Mouse (Mus musculus): ENCODE measurements around the gene B4galt4. TPM values are rescaled to one million over a fixed set of nuclear protein-coding genes. Genes with fewer than 3 reads are reported as not detected.

B4galt4 gene
- polyA plus RNA-seq (2015; fragmentation: Nextera tagmentation; extraction: Ambion mirVana) = 20.8 TPM in 2 replicates

DNA sequence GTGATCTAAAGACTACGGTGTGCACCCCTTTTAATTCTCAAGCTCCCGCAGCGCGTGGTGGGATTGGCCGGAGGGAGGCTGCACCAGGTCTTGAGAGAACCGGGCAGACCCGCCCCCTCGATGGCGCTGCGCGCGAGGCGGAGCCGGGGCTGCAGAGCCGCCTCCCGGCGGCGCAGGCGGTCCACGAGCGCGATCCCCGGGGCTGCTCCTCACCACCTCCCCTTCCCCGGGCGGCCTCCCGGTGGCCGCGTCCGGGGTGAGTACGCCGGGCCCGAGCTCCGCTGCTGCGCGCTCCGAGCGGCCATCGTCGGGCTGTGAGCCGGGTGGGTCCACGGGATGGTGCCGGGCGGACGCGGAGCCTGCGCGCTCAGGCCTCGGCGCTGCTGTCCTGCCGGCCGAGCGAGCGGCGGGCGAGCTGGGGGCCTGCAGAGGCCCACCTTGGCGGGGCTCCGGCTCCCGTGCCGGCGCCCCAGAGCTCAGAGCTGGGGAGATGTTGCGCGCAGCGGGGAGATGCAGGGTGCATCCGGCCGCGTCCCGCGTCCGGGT lies at the start of gene B4galt4:
Gene B4galt4 (plus strand): TSS at position 152 of the 546 bp plus-strand sequence.
- under 1% methylated on average over 67 of the region's 69 CpGs for WGBS
- no peaks in the 10 kb centered on the region for H3K9me3 ChIP-seq (replicated peaks; ENCODE audit: control insufficient read depth, low read length)
- peak; percentile 95 for ATAC-seq (ENCODE audit: insufficient read depth, low FRiP score)
- 0 out of 2 replicates have a peak, but pooled peaks cover 2% of the 10 kb centered on the region for H3K4me1 ChIP-seq (ENCODE audit: control insufficient read depth, insufficient read depth, low read length)
- peak within 1 kb of the TSS; percentile 94 for H3K9ac ChIP-seq (ENCODE audit: low read length)
- H3K27me3 ChIP-seq (ENCODE audit: control insufficient read depth, insufficient read depth, low read length) = no peaks in the 10 kb centered on the region
- H3K36me3 ChIP-seq (ENCODE audit: control insufficient read depth, insufficient read depth, low read length) = no peaks in the 10 kb centered on the region
- H3K4me3 ChIP-seq (replicated peaks; ENCODE audit: low read length) = peak within 1 kb of the TSS; percentile 80
- H3K4me2 ChIP-seq (ENCODE audit: low read depth, low read length) = peak within 1 kb of the TSS; percentile 90
- peak within 1 kb of the TSS; percentile 76 for H3K27ac ChIP-seq (ENCODE audit: low read length)

DNA sequence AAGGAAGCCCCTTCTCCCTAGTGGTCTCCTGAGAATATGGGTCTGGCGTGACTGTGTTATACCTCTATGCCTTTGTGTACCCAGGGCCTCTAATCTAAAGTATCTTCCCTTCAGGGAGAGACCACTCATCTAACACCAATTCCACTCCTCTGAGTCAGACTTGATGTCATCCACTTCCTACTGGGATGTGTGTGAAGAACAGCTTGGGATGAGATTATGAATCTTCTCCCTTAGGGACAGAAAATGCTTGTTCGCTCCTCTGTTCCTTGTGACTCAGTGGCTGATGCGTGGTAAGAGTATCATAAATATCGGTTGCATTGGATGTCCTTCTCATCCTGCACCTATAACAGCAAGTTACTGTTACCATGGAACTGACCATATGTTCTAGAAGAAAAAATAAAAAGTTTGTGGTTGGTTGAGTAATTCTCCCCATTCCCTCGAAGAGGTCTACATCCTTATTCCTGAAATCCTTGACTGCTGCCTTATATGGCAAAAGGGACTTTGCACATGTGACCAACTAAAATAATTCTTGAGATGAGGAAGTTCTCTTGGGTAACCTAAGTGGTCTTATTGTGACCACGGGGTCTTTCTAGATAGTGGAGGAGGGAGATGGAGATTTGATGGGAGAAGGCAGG lies 47.0 kb upstream of the B4galt4 start:
- H3K27ac ChIP-seq (ENCODE audit: low read length) = no peak overlapping the region
- WGBS = 90% methylated on average over 6 of the region's 6 CpGs
- no peaks in the 10 kb centered on the region for H3K27me3 ChIP-seq (ENCODE audit: control insufficient read depth, insufficient read depth, low read length)
- H3K9me3 ChIP-seq (replicated peaks; ENCODE audit: control insufficient read depth, low read length) = no peaks in the 10 kb centered on the region
- H3K9ac ChIP-seq (ENCODE audit: low read length) = no peak overlapping the region
- no peaks in the 10 kb centered on the region for H3K36me3 ChIP-seq (ENCODE audit: control insufficient read depth, insufficient read depth, low read length)
- 0 out of 2 replicates have a peak, but pooled peaks cover 6% of the 10 kb centered on the region for H3K4me1 ChIP-seq (ENCODE audit: control insufficient read depth, insufficient read depth, low read length)
- no peak overlapping the region for H3K4me3 ChIP-seq (replicated peaks; ENCODE audit: low read length)
- ATAC-seq (ENCODE audit: insufficient read depth, low FRiP score) = no peak
- H3K4me2 ChIP-seq (ENCODE audit: low read depth, low read length) = no peak overlapping the region

GRCm38 (mm10) chr16:38695557-38695956 lies 46.5 kb upstream of the B4galt4 start:
- 85% methylated on average over 5 of the region's 5 CpGs for WGBS
- Histone ChIP-seq H3K4me1 (ENCODE audit: control insufficient read depth, insufficient read depth, low read length) (0 out of 2 replicates have a peak, but pooled peaks cover 2% of the 10 kb centered on the region), H3K9me3 (replicated peaks; ENCODE audit: control insufficient read depth, low read length) (no peaks in the 10 kb centered on the region), H3K27me3 (ENCODE audit: control insufficient read depth, insufficient read depth, low read length) (no peaks in the 10 kb centered on the region), H3K36me3 (ENCODE audit: control insufficient read depth, insufficient read depth, low read length) (no peaks in the 10 kb centered on the region), H3K27ac (ENCODE audit: low read length) (no peak overlapping the region), H3K9ac (ENCODE audit: low read length) (no peak overlapping the region), H3K4me3 (replicated peaks; ENCODE audit: low read length) (no peak overlapping the region), H3K4me2 (ENCODE audit: low read depth, low read length) (no peak overlapping the region)
- ATAC-seq (ENCODE audit: insufficient read depth, low FRiP score) = no peak

DNA sequence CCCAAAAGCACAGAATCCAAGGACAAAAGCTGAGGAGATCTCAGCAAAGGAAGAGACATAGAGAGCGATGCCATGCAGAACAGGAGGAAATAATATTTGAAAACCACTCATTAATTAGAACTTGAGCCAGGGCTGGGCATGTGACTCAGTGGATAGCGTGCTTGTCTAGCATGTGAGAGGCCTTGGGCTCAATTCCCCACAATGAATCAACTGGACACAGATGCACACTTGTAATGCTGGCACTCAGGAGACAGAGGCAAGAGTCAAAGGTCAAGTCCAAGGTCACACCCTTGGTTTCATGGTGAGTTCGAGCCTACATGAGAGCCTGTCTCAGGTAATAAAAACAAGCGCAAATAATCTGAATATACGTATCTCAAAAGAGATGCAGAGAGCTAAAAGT lies 44.5 kb upstream of the B4galt4 start:
- Histone ChIP-seq H3K4me1 (ENCODE audit: control insufficient read depth, insufficient read depth, low read length) (peaks cover 6% of the 10 kb centered on the region; the same call in 1 of the 2 replicates), H3K9ac (ENCODE audit: low read length) (no peak overlapping the region), H3K4me2 (ENCODE audit: low read depth, low read length) (no peak overlapping the region), H3K36me3 (ENCODE audit: control insufficient read depth, insufficient read depth, low read length) (no peaks in the 10 kb centered on the region), H3K27ac (ENCODE audit: low read length) (no peak overlapping the region), H3K9me3 (replicated peaks; ENCODE audit: control insufficient read depth, low read length) (no peaks in the 10 kb centered on the region), H3K27me3 (ENCODE audit: control insufficient read depth, insufficient read depth, low read length) (no peaks in the 10 kb centered on the region), H3K4me3 (replicated peaks; ENCODE audit: low read length) (no peak overlapping the region)
- ATAC-seq (ENCODE audit: insufficient read depth, low FRiP score) = no peak
- WGBS = 85% methylated on average over 5 of the region's 5 CpGs

DNA sequence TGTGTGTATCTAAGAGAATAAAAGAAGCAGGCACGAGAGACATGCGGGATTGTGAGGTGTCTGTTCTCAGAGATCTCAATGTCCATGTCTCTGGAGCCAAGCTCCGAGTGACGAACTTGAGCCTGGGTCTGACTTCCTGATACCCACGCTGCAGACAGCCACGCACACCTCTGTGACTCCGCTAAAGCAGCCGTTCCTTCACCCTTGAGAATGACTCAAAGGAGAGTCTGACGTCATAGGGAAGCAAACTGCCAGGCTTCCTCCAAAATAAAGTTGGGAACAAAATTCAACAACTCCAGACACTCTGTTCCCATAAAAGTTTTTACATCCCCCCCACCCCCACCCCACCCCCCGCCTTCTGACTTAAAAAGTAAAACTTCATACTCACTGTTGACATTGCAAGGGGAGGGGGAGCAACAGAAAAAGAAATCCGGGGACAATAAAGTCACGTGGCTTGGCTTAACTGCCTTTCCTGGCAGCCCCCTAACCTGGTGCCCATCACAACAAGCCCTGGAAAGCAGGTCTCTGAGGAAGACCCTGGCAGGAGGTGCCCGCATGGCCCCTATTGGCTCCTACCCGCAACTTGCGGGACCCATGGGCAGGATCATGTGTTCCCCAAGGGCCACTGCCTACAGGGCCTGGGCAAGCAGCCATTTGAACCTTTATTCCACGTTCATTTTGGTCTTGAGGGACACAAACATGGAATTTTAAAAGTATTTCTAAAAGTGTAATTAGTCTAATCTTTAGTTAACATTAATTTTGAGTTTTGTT lies 41.5 kb upstream of the B4galt4 start:
- WGBS = 65% methylated on average over 16 of the region's 16 CpGs
- Histone ChIP-seq H3K9me3 (replicated peaks; ENCODE audit: control insufficient read depth, low read length) (no peaks in the 10 kb centered on the region), H3K27me3 (ENCODE audit: control insufficient read depth, insufficient read depth, low read length) (no peaks in the 10 kb centered on the region)

GRCm38 (mm10) chr16:38701492-38702185 lies 40.4 kb upstream of the B4galt4 start:
- 30% methylated on average over 9 of the region's 9 CpGs for WGBS
- ATAC-seq (ENCODE audit: insufficient read depth, low FRiP score) = peak; percentile 39; the same call in 1 of the 2 replicates

More for the DNA sequence above, 41.5 kb upstream of the B4galt4 start:
- no peak overlapping the region for H3K9ac ChIP-seq (ENCODE audit: low read length)
- H3K4me1 ChIP-seq (ENCODE audit: control insufficient read depth, insufficient read depth, low read length) = peaks cover 9% of the 10 kb centered on the region
- no peak overlapping the region for H3K4me2 ChIP-seq (ENCODE audit: low read depth, low read length)
- H3K4me3 ChIP-seq (replicated peaks; ENCODE audit: low read length) = no peak overlapping the region
- H3K36me3 ChIP-seq (ENCODE audit: control insufficient read depth, insufficient read depth, low read length) = no peaks in the 10 kb centered on the region
- no peak for ATAC-seq (ENCODE audit: insufficient read depth, low FRiP score)
- H3K27ac ChIP-seq (ENCODE audit: low read length) = no peak overlapping the region

DNA sequence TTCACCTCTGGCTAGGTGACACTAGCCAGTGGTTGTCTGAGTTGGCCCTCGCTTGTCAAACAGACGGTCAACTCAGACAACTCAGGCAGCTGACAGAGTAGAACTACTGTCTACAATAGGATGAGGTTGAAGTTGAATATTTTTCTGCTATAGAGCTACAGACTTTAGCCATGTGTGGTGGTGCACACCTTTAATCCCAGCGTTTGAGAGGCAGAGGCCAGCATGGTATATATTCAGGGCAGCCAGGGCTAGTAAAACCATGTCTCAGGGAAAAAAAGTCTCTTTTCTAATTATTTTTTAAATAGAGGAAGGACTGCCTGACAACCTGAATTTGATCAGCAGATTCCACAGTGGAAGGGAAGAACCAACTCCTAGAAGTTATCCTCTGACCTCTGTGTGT lies 39.7 kb upstream of the B4galt4 start:
- peaks cover 9% of the 10 kb centered on the region for H3K4me1 ChIP-seq (ENCODE audit: control insufficient read depth, insufficient read depth, low read length)
- ATAC-seq (ENCODE audit: insufficient read depth, low FRiP score) = no peak
- no peak overlapping the region for H3K9ac ChIP-seq (ENCODE audit: low read length)
- peak overlapping the region; percentile 57 for H3K27ac ChIP-seq (ENCODE audit: low read length)
- no peaks in the 10 kb centered on the region for H3K36me3 ChIP-seq (ENCODE audit: control insufficient read depth, insufficient read depth, low read length)
- no peaks in the 10 kb centered on the region for H3K27me3 ChIP-seq (ENCODE audit: control insufficient read depth, insufficient read depth, low read length)
- 80% methylated on average over 3 of the region's 3 CpGs for WGBS
- H3K4me3 ChIP-seq (replicated peaks; ENCODE audit: low read length) = no peak overlapping the region
- H3K4me2 ChIP-seq (ENCODE audit: low read depth, low read length) = peak overlapping the region; percentile 33; the same call in 1 of the 2 replicates
- no peaks in the 10 kb centered on the region for H3K9me3 ChIP-seq (replicated peaks; ENCODE audit: control insufficient read depth, low read length)

More at GRCm38 (mm10) chr16:38701492-38702185, 40.4 kb upstream of the B4galt4 start:
- H3K4me2 ChIP-seq (ENCODE audit: low read depth, low read length) = peak overlapping the region; percentile 33
- no peaks in the 10 kb centered on the region for H3K36me3 ChIP-seq (ENCODE audit: control insufficient read depth, insufficient read depth, low read length)
- H3K4me3 ChIP-seq (replicated peaks; ENCODE audit: low read length) = no peak overlapping the region
- peak overlapping the region; percentile 58 for H3K27ac ChIP-seq (ENCODE audit: low read length)
- H3K27me3 ChIP-seq (ENCODE audit: control insufficient read depth, insufficient read depth, low read length) = no peaks in the 10 kb centered on the region
- H3K9me3 ChIP-seq (replicated peaks; ENCODE audit: control insufficient read depth, low read length) = no peaks in the 10 kb centered on the region
- H3K9ac ChIP-seq (ENCODE audit: low read length) = peak overlapping the region; percentile 1; the same call in 1 of the 2 replicates
- H3K4me1 ChIP-seq (ENCODE audit: control insufficient read depth, insufficient read depth, low read length) = peaks cover 9% of the 10 kb centered on the region

DNA sequence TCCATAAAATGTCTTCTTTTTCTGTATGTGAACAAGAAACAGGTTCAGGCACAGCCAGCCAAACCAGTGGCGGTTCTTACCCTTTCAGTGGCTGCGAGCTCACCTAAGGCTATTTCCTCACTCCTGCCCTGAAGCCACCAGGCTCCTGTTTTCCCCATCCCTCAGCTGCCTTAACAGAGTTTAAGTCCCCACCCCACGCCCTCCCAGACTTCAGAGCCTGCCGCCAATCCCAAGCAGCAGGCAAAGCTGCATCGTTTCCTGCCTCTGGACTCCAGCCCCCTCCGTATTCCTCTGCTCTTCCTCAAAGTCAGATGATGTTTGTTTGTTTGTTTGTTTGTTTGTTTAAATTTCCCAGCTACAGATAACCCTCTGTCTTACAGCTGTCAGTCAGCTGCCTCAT lies 38.6 kb upstream of the B4galt4 start:
- no peaks in the 10 kb centered on the region for H3K9me3 ChIP-seq (replicated peaks; ENCODE audit: control insufficient read depth, low read length)
- H3K4me3 ChIP-seq (replicated peaks; ENCODE audit: low read length) = no peak overlapping the region
- H3K27me3 ChIP-seq (ENCODE audit: control insufficient read depth, insufficient read depth, low read length) = no peaks in the 10 kb centered on the region
- WGBS = 40% methylated on average over 6 of the region's 6 CpGs
- 0 out of 2 replicates have a peak overlapping the region, but pooled peaks have one; percentile 0 for H3K27ac ChIP-seq (ENCODE audit: low read length)
- no peak for ATAC-seq (ENCODE audit: insufficient read depth, low FRiP score)
- H3K4me2 ChIP-seq (ENCODE audit: low read depth, low read length) = no peak overlapping the region
- H3K36me3 ChIP-seq (ENCODE audit: control insufficient read depth, insufficient read depth, low read length) = no peaks in the 10 kb centered on the region
- peaks cover 9% of the 10 kb centered on the region for H3K4me1 ChIP-seq (ENCODE audit: control insufficient read depth, insufficient read depth, low read length)
- H3K9ac ChIP-seq (ENCODE audit: low read length) = no peak overlapping the region
